Mouse (Mus musculus): ENCODE measurements around the gene Cep131.

Gene Cep131

DNA sequence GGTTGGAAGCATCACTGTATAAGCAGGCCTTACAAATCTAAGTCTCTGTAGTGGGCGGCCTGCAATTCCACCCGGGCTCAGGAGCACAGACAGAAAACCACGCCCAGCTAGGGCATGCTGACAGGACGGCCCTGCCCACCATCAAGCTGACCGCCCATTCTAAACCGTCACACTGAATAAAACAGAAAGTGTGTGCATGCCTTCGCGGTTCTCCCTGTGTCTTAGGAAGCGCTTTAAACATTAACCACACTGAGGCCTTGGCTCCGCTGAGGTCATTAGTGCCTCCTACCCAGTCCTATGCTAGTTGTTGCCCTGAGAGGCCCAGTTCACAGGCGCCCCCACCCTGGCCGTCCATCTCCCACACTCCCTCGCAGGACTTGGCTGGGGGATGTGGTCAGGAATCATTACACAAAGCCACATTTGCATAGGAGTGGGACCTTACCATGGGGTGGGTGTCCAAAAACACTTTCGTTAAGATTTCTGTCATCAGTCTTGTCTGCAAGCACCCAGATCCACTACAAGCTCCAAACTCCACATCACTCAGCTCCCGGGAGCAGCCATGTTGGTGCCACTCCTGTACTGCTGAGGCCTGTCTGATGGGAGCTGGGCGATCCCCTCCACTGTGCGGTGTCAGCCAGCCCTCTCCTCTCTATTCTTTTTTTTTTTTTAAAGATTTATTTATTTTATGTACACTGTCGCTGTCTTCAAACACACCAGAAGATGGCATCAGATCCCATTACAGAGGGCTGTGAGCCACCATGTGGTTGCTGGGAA is 58.1 kb downstream of the Cep131 start:
- no peak for DNase-seq (ENCODE audit: low read depth in 1 of 2, low spot score in 2 of 2)

DNA sequence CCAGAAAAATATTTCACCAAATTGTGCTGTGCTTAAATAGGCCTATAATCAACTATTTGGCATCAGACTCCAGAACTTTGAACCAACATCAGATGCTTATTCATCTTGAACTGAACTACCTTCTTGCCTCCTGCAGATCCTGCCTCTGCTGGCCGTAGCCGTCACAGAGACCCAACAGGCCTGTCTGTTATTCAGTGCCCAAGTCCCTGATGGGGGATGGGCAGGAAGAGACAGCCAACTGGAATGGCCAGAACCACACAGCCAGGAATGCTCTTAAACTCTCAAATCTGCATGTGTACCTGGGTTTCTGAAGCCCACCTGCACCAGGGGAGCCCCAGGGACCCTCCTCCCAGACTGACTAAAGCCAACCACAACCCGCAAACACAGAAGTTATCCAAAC is 59.7 kb downstream of the Cep131 start:
- no peak for DNase-seq (ENCODE audit: low read depth in 1 of 2, low spot score in 2 of 2)

DNA sequence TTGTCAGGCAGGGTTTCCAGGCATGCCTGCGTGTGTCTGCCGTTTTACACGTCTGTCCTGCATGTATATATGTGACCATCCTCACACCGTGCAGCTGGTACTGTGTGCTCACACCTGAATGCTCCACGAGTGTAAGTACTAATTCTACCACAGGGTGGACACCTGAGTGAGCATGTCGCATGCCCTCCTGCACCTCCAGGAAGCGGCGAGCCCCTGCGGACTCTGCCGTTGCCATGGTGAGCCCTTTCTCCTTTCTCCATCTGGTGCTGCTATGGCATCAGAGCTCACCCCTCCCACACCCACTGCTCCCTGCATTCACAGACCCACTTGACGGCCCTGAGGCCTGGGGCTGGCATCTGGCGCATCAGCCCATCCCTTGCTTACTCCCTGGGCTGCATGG is 63.8 kb downstream of the Cep131 start:
- no peak for DNase-seq (ENCODE audit: low read depth in 1 of 2, low spot score in 2 of 2)

DNA sequence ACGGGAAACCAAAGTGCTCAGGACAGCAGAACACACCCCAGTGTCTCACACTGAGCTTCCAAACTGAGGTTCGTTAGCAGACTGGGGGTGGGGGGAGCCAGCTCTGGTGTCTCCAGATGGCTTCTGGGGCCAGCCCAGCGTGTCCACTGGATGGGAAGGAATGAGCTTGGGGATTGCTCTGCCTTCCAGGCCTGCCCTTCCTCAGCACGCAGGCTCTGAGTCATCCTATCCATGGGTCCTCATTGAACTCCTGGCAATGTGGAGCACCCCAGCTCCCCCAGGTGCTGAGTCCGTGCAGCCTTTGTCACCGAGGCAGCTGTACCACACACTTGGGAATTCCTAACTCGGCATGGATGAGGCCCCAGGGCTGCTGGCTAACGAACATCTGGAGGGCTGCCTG is 64.4 kb downstream of the Cep131 start:
- DNase-seq (ENCODE audit: low read depth in 1 of 2, low spot score in 2 of 2), result no peak

DNA sequence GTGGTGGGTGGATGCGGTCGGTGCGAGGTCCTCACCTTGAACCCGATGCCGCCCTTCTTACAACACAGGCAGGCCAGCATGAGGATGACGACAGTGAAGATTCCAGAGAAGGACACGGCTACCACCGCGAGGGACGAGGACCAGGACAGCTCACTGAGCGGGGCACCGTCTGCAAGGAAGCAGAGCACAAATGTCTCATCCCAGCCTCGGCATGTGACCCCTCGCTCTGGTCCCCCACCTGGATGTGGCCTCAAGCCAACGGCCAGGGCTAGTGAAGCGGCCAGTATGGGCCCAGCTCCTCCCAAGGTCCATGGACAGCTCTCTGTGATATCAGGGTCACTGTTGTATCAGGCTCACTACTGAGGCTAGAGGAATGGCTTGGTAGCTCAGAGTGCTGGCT is 65.3 kb downstream of the Cep131 start:
- DNase-seq (ENCODE audit: low read depth in 1 of 2, low spot score in 2 of 2), result no peak

DNA sequence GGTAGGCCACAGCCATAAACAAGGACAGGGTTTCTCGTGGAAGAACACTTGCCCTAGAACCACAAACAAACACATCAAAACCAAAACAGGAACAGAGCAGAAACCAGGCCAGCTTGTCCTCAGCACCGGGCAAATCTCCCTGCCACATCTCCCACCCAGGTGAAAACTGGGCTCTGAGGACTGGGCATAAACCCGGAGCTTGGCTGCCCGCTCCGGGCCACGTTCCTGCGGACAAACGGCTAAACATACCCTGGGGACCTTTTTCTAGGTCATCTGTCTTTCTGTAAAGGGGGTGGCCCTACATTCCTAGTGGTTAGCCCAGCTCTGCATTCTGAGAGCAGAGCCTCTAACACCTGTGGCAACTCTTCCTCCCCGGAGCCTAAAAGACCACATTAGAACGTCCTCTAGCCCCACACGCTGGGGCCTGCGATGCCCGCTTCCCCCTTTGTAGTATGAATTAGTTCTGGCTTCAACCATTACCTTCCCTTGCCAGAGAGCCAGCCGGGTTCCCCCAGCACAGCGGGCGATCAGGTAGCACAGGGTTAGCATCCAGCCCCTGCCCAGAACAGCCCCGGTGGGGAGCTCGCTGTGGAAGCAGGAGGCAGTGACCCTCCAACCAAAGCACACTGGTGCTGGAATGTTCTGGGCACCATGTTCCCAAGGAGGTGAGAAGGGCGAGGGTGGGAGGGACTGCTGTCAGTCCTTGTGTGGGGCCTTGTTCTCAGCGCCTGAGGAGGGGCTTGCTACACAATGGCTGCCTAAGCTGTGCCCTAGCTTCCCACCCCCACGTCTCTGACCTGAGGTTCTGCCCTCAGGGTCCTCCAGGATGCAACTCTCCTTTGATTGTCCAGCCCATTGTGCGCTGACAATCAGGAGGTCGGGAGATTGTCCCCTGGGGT is 66.8 kb downstream of the Cep131 start:
- DNase-seq (ENCODE audit: low read depth in 1 of 2, low spot score in 2 of 2), result no peak

DNA sequence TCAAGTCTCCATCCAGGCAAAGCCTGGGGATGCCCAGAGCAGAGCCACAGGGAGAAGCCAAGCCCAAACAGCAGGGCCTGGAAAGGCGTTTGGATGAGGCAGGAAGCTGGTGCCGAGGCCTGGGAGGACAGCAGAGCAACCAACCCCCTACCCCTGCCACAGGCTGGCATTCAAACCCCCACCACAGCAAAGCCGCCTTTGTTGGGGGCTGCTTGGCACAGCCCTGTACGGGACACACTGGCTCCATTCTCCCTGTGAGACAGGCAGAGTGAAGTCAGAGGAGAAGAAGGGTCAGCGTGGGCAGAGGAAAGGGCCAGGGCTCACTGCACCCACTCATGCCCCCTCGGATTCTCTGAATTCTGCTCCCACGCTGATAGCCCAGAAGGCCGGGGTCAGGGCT is 69.6 kb downstream of the Cep131 start:
- no peak for DNase-seq (ENCODE audit: low read depth in 1 of 2, low spot score in 2 of 2)

DNA sequence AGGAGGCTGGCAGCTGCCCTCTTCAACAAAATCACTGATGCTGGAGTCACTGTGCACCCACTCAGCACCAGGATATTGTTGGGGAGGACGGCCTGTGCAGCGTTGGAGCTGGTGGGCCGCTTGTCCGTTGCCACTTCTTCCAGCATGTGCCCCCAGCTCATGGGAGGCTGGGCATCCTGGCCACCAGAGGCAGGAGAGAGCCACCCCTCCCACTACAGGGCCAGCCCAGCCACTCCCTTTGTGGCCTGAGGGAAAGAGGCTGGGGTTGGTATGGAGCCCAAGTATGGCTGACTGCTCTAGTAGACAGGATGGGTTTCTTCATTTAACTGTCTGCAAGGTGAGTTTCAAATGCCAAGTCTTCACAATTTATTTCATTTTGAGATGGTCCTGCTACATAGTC is 71.9 kb downstream of the Cep131 start:
- DNase-seq (ENCODE audit: low read depth in 1 of 2, low spot score in 2 of 2), result no peak
